Mouse (Mus musculus): ENCODE data around the gene Tmem242.
"Not testable (repeated sequence)": the region's sequence is repeated elsewhere in the genome, so short reads cannot be mapped to it uniquely, and the experiment has no call there.

The Tmem242 gene

GRCm38 (mm10) chr17:5440159-5440971 is at the start of gene Tmem242:
Tmem242 (minus strand) TSS chr17:5440259.
- DNase-seq (ENCODE audit: low spot score) = peak; percentile 75

DNA sequence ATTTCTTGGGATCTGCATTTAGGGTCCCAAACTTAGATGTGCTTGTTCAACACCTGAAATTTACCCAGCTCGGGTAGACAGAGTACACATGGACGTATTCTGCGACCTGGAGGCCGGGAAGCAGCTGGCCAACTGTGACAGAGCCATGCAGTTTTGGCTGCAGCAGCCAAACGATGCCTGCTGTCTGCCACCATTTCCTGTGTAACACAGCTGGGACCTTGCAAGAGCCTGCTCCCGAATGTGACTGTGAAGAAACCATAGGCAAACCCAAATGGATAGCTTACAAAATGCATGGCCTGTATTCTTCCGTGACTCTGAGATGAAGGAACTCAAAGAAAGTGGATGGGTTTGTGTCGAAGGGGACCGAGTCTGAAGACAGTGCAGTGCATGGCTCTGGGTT is 48.1 kb upstream of the Tmem242 start:
- no peak for DNase-seq (ENCODE audit: low spot score)

DNA sequence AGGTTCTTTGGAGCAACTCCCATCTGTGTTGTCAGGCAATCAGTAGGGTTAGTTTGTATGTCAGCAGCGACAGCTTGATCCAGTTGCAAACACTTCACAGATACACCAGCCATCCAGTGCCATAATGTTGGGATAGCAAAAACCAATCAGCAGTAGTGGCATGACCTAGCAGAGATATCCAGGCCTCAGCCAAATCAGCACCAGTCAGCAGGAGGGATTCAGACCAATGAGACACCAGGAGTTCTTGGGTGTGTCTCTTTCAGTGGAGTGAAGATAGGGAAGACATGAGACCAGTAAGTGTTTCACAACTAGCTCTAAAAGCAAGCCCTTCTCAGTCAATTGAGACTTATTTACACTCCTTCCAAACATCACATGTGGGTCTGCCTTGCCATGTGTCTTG is 44.6 kb upstream of the Tmem242 start:
- no peak for DNase-seq (ENCODE audit: low spot score)

GRCm38 (mm10) chr17:5483456-5483855 is 43.4 kb upstream of the Tmem242 start:
- no peak for DNase-seq (ENCODE audit: low spot score)

DNA sequence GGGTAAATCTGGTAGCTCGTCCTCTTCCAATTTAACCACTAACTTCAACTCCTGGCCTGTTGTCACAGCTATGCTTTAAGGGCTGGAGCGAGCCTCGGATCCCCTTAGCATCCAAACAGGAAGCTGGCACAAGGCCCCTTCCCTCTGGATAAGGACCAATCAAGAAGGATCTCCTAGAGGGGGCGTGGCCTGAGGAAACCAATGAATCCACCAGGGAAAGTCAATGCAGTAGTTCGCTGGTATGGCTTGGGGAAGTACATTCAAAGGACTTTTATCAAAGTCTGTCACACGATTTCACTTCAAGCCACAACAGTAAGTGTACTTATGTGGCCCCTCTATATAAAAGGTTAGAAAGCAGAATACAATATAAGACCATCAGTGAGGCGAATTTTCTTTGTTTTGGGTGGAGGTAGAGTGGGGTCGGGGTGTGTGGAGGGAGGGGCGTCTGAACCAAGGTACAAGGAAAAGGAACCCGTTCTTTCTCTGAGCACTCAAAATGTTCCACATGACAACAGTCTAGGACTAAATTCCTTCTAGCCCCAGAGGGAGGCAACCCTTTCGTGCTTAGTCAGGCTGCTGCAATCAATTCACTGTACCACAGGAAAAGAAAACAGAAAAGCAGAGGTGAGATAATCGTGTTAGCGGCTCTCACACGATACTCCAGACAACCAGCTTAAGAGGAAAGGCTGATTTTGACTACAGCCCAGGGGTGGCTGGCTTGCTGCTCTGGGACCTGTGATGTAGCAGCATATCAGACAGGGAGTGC is 36.1 kb upstream of the Tmem242 start:
- no peak for DNase-seq (ENCODE audit: low spot score)

DNA sequence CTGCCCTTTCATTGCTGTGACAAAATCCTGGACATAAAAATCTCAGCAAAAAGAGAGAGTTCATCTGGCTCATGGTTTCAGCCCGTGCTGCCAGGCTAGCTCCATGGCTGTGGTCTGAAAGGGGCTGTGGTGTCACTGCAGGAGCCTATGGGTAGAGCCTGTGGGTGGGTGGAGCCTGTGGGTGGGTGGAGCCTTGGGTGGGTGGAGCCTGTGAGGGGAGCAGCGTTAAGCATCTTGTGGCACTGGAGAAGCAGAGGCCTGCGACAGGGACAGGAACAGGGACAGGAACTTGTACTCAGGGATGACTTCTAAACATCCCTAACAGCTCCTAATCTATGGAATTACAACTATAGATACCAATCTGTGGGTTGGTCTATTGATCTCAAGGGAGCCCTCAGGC is 32.2 kb upstream of the Tmem242 start:
- no peak for DNase-seq (ENCODE audit: low spot score)

DNA sequence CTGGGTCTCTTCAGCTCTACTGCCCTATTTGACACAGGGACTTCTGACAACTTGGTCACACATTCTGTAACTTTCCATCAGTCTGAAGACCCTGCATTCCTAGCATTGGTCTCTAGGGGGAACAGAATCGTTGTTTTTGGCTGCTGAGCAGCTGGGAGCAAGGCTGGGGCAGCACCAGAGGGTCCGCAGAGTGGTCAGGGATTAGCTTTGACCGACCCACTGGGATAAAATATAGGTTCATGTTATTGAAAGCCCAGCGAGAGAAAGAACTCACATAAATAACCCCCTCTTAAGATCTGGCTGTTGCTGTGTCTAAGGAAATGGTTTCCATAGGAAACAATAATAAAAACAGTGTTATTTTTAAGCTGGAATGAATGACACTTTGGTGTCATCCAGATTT is 27.1 kb upstream of the Tmem242 start:
- DNase-seq (ENCODE audit: low spot score) = no peak

GRCm38 (mm10) chr17:5466736-5467135 is 26.7 kb upstream of the Tmem242 start:
- DNase-seq (ENCODE audit: low spot score) = no peak

DNA sequence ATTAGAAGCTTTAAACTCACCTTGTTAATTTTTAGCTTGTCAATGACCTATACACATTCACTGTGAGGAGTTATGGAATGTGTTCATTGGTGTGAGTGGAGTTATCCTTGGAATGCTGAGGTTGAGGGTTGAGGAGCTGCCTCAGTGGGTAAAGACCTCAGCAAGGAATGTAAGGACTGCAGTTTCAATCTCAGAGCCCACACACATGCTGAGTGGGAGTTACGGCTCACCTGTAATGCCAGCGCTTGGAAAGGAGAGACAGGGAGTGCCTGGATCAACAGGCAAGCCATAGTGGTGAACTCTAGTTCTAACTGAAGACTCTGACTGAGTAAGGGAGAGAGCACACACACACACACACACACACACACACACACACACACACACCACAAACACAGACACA is 23.9 kb upstream of the Tmem242 start:
- DNase-seq (ENCODE audit: low spot score) = no peak

GRCm38 (mm10) chr17:5453657-5454056 is 13.6 kb upstream of the Tmem242 start:
- no peak for DNase-seq (ENCODE audit: low spot score)

DNA sequence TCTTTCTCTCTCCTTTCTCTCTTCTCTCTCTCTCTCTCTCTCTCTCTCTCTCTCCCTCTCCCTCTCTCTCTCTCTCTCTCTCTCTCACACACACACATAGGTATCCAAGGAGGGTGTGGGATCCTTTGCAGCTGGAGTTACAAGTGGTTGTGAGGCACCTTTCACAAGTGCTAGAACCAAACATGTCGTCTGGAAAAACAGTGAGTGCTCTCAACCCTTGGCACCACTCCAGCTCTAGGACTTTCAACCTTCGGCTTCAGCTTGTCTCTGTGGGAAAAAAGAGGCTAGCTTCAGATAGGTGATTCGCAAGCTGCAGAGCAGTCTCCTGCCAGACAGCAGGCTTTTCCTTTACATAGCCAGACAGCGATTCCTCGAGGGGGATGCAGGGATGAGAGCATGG is 3.7 kb upstream of the Tmem242 start:
- peak; percentile 32 for DNase-seq (ENCODE audit: low spot score)

GRCm38 (mm10) chr17:5443260-5443659 is 3.2 kb upstream of the Tmem242 start:
- DNase-seq (ENCODE audit: low spot score) = peak; percentile 28

GRCm38 (mm10) chr17:5442403-5442802 is 2.3 kb upstream of the Tmem242 start:
- not testable (repeated sequence) for DNase-seq (ENCODE audit: low spot score)

GRCm38 (mm10) chr17:5439831-5440158 is 264 bp downstream of the Tmem242 start:
- DNase-seq (ENCODE audit: low spot score) = no peak

DNA sequence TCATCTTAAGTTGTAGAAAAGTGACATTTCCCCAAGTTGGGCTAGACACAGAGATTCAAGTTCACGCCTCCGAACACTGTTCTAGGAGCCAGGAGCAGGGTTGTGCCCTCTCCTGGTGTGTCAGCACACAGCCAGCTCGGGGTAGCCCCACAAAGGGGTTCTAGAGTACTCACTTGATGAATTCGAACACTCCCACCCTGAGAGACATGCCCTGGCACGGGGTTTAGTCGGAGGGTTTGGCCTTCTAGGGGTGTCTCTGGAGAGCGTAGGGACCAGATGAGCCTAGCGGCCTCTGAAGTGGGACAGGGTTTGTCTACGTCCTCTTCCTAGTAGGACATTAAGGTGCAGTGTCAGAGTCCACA is 10.3 kb downstream of the Tmem242 start:
- no peak for DNase-seq (ENCODE audit: low spot score)

GRCm38 (mm10) chr17:5429090-5429771 is 10.8 kb downstream of the Tmem242 start:
- DNase-seq (ENCODE audit: low spot score) = peak; percentile 63

DNA sequence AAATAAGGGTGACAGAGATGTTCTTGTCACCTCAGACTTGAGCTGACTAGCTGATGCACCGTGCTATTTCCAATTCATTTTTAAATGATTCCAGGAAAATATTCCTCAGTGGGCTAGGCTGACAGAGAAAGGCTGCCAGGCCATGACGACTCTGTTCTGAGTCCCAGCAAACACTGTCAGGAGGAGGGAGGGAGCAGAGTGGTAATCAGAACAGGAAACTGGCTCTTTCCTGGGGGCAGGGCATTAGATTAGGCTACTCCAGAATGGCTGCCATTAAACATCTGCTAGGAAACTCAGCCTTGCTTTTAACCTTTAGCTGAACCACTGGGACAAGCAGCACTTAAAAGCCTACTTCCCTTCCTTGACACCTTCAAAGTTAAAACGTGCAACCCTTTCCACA is 14.9 kb downstream of the Tmem242 start:
- DNase-seq (ENCODE audit: low spot score) = no peak

DNA sequence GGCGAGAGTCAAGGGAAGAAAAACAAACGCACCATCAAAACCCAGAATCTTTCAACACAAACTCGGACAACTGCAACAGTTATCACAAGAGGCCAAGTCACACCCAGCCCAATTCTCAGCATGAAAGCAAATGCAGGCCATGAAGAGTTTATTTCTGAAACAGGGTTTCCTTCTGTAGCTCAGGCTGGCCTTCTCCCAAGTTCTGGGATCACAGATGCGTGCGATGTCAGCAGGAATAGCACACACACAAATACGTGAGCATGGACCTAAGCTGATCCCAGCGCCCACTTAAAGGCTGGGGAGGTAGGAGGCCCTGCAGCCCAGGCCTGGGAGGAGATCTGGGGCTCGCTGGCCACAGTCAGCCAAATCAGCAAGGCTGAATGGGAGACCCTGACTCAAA is 15.9 kb downstream of the Tmem242 start:
- no peak for DNase-seq (ENCODE audit: low spot score)

- DNase-seq (ENCODE audit: low spot score) = no peak
These were observed 18.2 kb downstream of the Tmem242 start for GRCm38 (mm10) chr17:5421835-5422234.

GRCm38 (mm10) chr17:5419771-5420518 is 20.1 kb downstream of the Tmem242 start:
- no peak for DNase-seq (ENCODE audit: low spot score)

- no peak for DNase-seq (ENCODE audit: low spot score)
These were observed 21.0 kb downstream of the Tmem242 start for GRCm38 (mm10) chr17:5419056-5419455.

DNA sequence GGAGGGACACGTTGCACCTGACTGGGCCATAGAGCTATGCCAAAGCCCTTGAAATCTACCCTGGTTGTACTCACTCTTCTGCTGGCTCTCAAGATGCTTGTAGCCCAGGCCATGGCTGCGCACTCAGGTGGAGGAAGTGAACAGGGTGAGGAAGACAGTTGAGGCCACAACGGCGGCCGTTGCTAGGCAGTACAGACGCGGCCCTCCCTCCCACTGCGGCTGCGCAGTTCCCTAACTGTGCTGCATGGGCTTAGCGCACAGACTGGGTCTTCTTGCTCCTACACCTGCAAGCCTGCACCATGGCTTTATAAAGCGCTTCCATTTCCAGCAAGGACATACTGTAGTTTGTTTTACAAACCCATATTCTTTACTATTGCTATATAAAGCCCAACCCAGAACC is 21.5 kb downstream of the Tmem242 start, which contains the start of gene Ldhal6b:
TSS of gene Ldhal6b (minus strand) at position 223 of the 400 bp plus-strand sequence.
- DNase-seq (ENCODE audit: low spot score) = no peak
